Mouse (Mus musculus): ENCODE results near the gene Cotl1. TPM values are rescaled to one million over a fixed set of nuclear protein-coding genes. Genes with fewer than 3 reads are reported as not detected.

Cotl1 gene
- 963 and 1,592 TPM in 2 replicates for polyA plus RNA-seq (2012; ENCODE audit: low replicate concordance)

DNA sequence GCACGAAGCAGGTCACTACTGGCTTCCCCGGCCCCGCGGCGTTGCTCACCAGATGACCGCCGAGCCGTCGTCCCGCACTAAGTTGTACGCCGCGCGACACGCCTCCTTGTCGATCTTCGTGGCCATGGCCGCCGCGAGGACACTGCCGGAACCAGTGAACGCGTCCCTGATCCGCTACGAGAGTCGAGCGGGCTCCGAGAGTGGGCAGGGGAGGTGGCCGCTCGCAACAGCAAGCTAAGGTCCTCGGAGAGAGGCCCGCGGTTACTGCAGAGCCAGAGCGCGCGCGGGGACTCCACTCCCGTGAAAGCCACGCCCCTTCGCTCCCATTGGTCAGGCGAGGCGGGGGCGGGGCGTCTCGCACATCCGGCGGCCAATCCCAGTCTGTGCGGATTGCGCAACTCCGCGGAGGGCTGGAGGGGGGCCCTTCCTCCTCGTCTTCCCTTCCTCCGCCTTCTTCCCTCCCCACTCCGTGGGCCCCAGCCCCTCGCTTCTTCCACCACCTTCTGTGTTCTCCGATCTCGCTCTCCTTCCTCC is at the start of gene Cotl1:
Gene Cotl1, minus strand, starts transcription at position 270 of the 534 bp plus-strand sequence.

DNA sequence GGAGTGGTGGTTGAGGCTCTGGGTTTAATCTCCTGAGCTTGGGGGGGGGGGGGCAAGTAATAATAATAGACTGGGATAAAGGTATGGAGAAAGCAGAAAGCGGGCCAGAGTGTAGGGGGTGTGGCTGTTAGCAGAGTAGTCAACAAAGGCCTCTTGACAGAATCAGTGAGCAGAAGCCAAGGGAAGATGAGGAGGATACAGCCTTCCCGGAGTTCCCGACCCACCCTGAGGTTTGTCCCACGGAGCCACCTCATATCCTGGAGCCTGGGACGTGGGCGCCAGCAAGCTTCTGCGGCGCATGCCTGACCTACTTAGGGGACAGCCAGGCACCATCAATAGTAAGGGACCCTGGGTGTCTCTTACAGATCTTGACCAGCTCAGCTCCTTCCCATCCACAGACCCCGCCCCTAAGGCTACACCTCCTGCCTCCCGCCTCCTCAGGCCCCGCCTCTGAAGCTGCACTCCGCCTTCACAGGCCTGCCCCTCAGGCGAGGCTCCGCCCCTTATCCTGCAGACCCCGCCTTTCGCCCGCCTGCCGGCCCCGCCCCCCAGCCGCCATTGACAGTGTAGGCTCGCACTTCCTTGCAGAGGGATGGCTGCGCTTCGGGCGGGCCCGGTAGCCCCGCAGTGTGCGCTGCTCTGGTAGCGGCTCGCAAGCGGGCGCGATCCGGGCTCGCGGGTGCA is 21.5 kb upstream of the Cotl1 start, which contains the start of gene Klhl36:
Gene Klhl36, plus strand, starts transcription at position 561 of the 684 bp plus-strand sequence.

DNA sequence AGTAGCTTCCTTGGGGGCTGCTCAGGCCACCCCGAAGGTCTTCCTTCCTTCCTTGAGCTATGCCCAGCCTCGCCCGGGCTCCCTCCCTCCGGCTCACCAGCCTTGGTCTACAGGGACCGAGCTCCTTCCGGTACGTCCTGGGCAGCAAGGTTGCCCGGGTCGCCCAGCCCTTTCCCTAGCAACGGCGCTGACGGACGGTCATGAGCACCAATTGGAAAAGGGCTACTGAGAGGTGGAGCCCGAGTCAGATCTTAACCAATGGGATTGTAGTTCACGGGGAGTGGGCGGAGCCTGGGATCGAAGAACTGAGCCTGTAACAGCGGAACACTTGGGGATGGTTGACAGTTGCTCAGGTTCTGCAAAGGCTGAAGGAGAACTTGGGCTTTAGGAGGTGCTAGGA is 62.1 kb downstream of the Cotl1 start, which contains the start of gene Tldc1:
Gene Tldc1, minus strand, starts transcription at position 154 of the 400 bp plus-strand sequence.

Other genes with a start within 250 kb of the Cotl1 start
- 49.0 and 95.8 TPM in 2 replicates for gene Taf1c, start 235.3 kb downstream of the Cotl1 start, polyA plus RNA-seq (2012; ENCODE audit: low replicate concordance)
- not detected in 2 replicates for gene Adad2, start 227.8 kb downstream of the Cotl1 start, polyA plus RNA-seq (2012; ENCODE audit: low replicate concordance)
- not detected in 2 replicates for gene Kcng4, start 204.9 kb downstream of the Cotl1 start, polyA plus RNA-seq (2012; ENCODE audit: low replicate concordance)
- gene Wfdc1, start 174.2 kb downstream of the Cotl1 start, polyA plus RNA-seq (2012; ENCODE audit: low replicate concordance): 0.10 TPM in 1 of 2 replicates, not detected in the other
- 0.06 and 0.07 TPM in 2 replicates for gene Atp2c2, start 140.5 kb downstream of the Cotl1 start, polyA plus RNA-seq (2012; ENCODE audit: low replicate concordance)
- gene Tldc1, start 62.1 kb downstream of the Cotl1 start, polyA plus RNA-seq (2012; ENCODE audit: low replicate concordance): 3.3 and 4.3 TPM in 2 replicates
- gene Klhl36, start 21.7 kb upstream of the Cotl1 start, polyA plus RNA-seq (2012; ENCODE audit: low replicate concordance): 20.7 and 29.6 TPM in 2 replicates
- 32.0 and 36.2 TPM in 2 replicates for gene Usp10, start 69.8 kb upstream of the Cotl1 start, polyA plus RNA-seq (2012; ENCODE audit: low replicate concordance)
- gene Gm20388, start 70.3 kb upstream of the Cotl1 start, polyA plus RNA-seq (2012; ENCODE audit: low replicate concordance): 25.2 and 37.7 TPM in 2 replicates
- 1.4 and 5.9 TPM in 2 replicates for gene Crispld2, start 151.9 kb upstream of the Cotl1 start, polyA plus RNA-seq (2012; ENCODE audit: low replicate concordance)